Mouse (Mus musculus) heart, embryonic 16.5 days (tissue): ENCODE measurements at regions not wholly inside any gene's neighbourhood (a gene's known extent, or its start where the extent isn't known, plus 50 kb on each side); places are given as distances from the start of the nearest gene placed in this dataset. TPM values are rescaled to one million over a fixed set of nuclear protein-coding genes. Genes with fewer than 3 reads are reported as not detected.

ENCODE experiments used
- ATAC-seq: fragments of 200-750 bp; cut with Nextera tagmentation; replicated peaks from 2 replicates; pipeline ENCODE4 v1.8.0; 2017; ENCODE audit warnings: moderate number of reproducible peaks; ENCODE audit not compliant: insufficient read depth, low FRiP score; ENCODE audit errors: extremely low read depth
- H3K27ac ChIP-seq: fragments of 300-500 bp; sonication (generic); 2 replicates; pipeline ENCODE4 v1.5.1; 2014; ENCODE audit warnings: mild to moderate bottlenecking, low read length, control low read depth, moderate library complexity
- H3K27me3 ChIP-seq: fragments of 300-500 bp; sonication (generic); 2 replicates; pipeline ENCODE4 v1.6.1; 2014; ENCODE audit warnings: low read length, mixed read lengths; ENCODE audit not compliant: control insufficient read depth, insufficient read depth
- H3K36me3 ChIP-seq: fragments of 300-500 bp; sonication (generic); 2 replicates; pipeline ENCODE4 v1.6.1; 2014; ENCODE audit not compliant: control insufficient read depth, insufficient read depth
- H3K4me1 ChIP-seq: fragments of 300-500 bp; sonication (generic); 2 replicates; pipeline ENCODE4 v1.6.1; 2014; ENCODE audit warnings: low read length, mixed read lengths; ENCODE audit not compliant: control insufficient read depth, insufficient read depth
- H3K4me2 ChIP-seq: fragments of 300-500 bp; sonication (generic); 2 replicates; pipeline ENCODE4 v1.6.1; 2014; ENCODE audit warnings: low read depth, mild to moderate bottlenecking, control low read depth, low read length
- H3K4me3 ChIP-seq: fragments of 300-500 bp; sonication (generic); 2 replicates; pipeline ENCODE4 v1.5.1; 2014; ENCODE audit warnings: mild to moderate bottlenecking, control low read depth, low read length
- H3K9ac ChIP-seq: fragments of 300-500 bp; sonication (generic); 2 replicates; pipeline ENCODE4 v1.6.1; 2014; ENCODE audit warnings: low read length, control low read depth
- H3K9me3 ChIP-seq: fragments of 300-500 bp; sonication (generic); replicated peaks from 2 replicates; pipeline ENCODE4 v1.6.1; 2016; ENCODE audit warnings: low read length; ENCODE audit not compliant: control insufficient read depth
- WGBS: fragments of 180-500 bp; shearing (Covaris S2); extraction: QIAGEN DNeasy Blood & Tissue Kit; methylation state at CpG from one replicate; pipeline ENCODE4 v1.1.7; 2014; 5-methylcytosine and 5-hydroxymethylcytosine counted together
- microRNA-seq: library from miRNA; unstranded; fragments of <30 nt; microRNA quantifications from one replicate; pipeline ENCODE4, GENCODE M21; 2017

DNA sequence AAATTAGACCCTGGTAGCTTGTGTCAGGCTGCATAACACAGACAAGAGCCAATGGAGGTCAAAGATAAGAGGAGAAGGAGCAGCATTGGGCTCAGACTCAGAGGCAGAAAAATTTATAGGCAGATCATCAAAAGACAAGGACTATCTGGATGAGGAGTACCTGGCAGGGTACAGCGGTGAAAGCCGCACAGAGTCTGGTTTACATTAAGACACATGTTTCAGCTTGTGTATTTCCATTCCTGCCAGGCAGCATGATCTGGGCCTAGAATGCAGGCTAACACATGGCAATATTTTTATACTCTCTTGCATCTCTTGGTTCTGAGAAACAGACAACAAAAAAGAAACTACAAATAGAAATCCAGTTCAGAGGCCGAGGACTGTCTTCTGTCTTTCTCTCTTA is 91.9 kb upstream of the Sema3a start:
- H3K4me1 ChIP-seq = no peaks in the 10 kb centered on the region
- ATAC-seq = no peak
- H3K27me3 ChIP-seq = peaks cover 2% of the 10 kb centered on the region; the same call in 1 of the 2 replicates
- H3K4me2 ChIP-seq = no peak overlapping the region
- no peaks in the 10 kb centered on the region for H3K36me3 ChIP-seq
- no peaks in the 10 kb centered on the region for H3K9me3 ChIP-seq
- 75% methylated on average over 3 of the region's 3 CpGs for WGBS
- no peak overlapping the region for H3K27ac ChIP-seq
- H3K9ac ChIP-seq = no peak overlapping the region
- no peak overlapping the region for H3K4me3 ChIP-seq

DNA sequence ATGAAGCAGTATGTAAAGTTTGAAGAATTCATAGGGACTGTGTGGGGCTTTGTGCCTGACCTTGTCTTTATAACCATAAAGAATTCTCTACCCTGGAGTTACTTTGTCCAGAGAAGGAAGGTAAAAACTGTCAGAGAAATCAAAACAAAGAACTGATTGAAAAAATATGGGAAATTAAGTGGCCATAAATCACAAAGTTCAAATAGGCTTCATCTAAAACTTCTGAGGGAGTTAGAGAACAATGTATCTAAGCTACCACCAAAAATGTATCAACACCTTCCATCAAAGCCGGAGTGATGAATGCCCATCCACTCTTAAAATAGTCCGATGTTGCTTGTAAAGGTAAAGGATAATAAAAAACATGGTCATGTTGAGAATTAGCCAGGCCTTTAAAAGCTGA is 89.1 kb upstream of the Sema3a start:
- Histone ChIP-seq H3K36me3 (no peaks in the 10 kb centered on the region), H3K27ac (no peak overlapping the region), H3K9ac (no peak overlapping the region), H3K27me3 (peaks cover 2% of the 10 kb centered on the region; the same call in 1 of the 2 replicates), H3K4me1 (no peaks in the 10 kb centered on the region), H3K4me2 (no peak overlapping the region), H3K9me3 (no peaks in the 10 kb centered on the region), H3K4me3 (no peak overlapping the region)
- 66% methylated on average over 2 of the region's 2 CpGs for WGBS
- ATAC-seq = no peak

DNA sequence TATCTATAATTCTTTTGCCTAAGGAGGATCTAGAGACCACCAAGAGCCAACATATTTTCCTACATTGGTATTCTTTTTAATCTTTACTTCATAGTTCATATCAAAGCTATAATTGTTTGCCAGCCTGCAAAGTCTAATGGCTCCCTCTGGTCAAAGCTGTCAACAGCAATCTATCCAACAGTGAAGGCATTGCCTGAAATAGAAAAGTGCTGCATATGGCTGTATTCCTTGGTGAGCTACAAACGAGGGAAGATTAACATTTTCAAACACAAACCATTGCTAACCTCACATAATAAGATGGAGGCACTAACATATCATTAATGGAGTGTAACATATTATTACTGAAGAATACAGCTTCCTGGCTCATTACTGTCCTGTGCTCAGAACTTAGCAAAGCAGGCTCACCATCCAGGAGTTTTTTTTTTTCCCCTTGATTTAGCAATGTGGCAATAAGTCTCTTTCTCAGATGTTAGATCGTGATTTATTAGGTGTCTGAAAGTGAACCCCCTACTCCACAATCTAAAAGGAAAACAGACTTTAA is 66.3 kb upstream of the Sema3a start:
- no peak overlapping the region for H3K27ac ChIP-seq
- H3K4me3 ChIP-seq = no peak overlapping the region
- H3K36me3 ChIP-seq = no peaks in the 10 kb centered on the region
- H3K4me2 ChIP-seq = no peak overlapping the region
- H3K9me3 ChIP-seq = no peaks in the 10 kb centered on the region
- WGBS = 51% methylated on average over 2 of the region's 2 CpGs
- ATAC-seq = no peak
- H3K4me1 ChIP-seq = no peaks in the 10 kb centered on the region
- H3K9ac ChIP-seq = no peak overlapping the region
- no peaks in the 10 kb centered on the region for H3K27me3 ChIP-seq

DNA sequence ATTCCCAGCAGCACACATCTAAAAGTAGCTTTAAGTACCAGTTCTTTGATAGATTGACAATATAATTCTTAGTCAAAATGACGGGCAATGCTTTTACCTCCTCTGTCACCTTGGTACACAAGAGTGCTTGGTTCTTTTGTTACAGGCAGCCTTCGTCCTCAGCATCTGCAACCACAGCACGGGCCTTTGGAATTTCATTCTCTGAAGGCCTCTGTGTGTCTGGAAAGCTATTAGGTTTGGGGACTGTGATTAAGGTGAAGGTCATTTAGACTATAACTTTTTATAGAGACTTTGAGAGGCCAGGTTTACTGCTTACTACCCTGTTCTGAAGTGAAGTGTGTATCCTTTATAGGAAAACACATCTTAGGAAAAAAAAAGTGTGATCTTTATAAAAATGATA is 58.3 kb upstream of the Sema3a start:
- no peak for ATAC-seq
- WGBS = 44% methylated on average over 3 of the region's 3 CpGs

More for the DNA sequence above, 58.3 kb upstream of the Sema3a start:
- Histone ChIP-seq H3K4me2 (no peak overlapping the region), H3K9ac (no peak overlapping the region), H3K27me3 (no peaks in the 10 kb centered on the region), H3K4me1 (no peaks in the 10 kb centered on the region), H3K27ac (no peak overlapping the region), H3K36me3 (no peaks in the 10 kb centered on the region), H3K9me3 (no peaks in the 10 kb centered on the region), H3K4me3 (no peak overlapping the region)

Small RNA genes in the stretch of these regions (microRNA-seq; reads per million reads assigned to microRNA genes)
- gene Gm23243 = not detected
